Mouse (Mus musculus) limb, embryonic 14.5 days (tissue): Measurements from ENCODE around the gene Gmpr. TPM values are rescaled to one million over a fixed set of nuclear protein-coding genes. Genes with fewer than 3 reads are reported as not detected.

Source experiments
- ATAC-seq: fragments of 200-750 bp; cut with Nextera tagmentation; 2 replicates; pipeline ENCODE4 v1.8.0; 2017; ENCODE audit warnings: low read depth, moderate number of reproducible peaks, moderate TSS enrichment; ENCODE audit not compliant: low FRiP score
- DNase-seq: peaks from one replicate; pipeline ENCODE4 v3.0.0-alpha.2; 2015; ENCODE audit warnings: low spot score
- H3K27ac ChIP-seq: fragments of 300-500 bp; sonication (generic); replicated peaks from 2 replicates; pipeline ENCODE4 v1.5.1; 2014; ENCODE audit warnings: low read depth, mild to moderate bottlenecking, low read length, moderate library complexity, mixed read lengths
- H3K27me3 ChIP-seq: fragments of 300-500 bp; sonication (generic); 2 replicates; pipeline ENCODE4 v1.6.1; 2014; ENCODE audit warnings: low read length, mixed read lengths; ENCODE audit not compliant: control insufficient read depth, insufficient read depth
- H3K36me3 ChIP-seq: fragments of 300-500 bp; sonication (generic); 2 replicates; pipeline ENCODE4 v1.6.1; 2014; ENCODE audit warnings: mild to moderate bottlenecking, low read length, moderate library complexity, mixed read lengths; ENCODE audit not compliant: control insufficient read depth, insufficient read depth
- H3K4me1 ChIP-seq: fragments of 300-500 bp; sonication (generic); 2 replicates; pipeline ENCODE4 v1.6.1; 2014; ENCODE audit warnings: antibody characterized with exemption, low read length, mixed read lengths; ENCODE audit not compliant: control insufficient read depth, insufficient read depth
- H3K4me2 ChIP-seq: fragments of 300-500 bp; sonication (generic); replicated peaks from 2 replicates; pipeline ENCODE4 v1.6.1; 2014; ENCODE audit warnings: low read depth, mild to moderate bottlenecking, low read length, moderate library complexity; ENCODE audit not compliant: severe bottlenecking
- H3K4me3 ChIP-seq: fragments of 300-500 bp; sonication (generic); replicated peaks from 2 replicates; pipeline ENCODE4 v1.5.1; 2014; ENCODE audit warnings: low read length
- H3K9ac ChIP-seq: fragments of 300-500 bp; sonication (generic); 2 replicates; pipeline ENCODE4 v1.6.1; 2014; ENCODE audit warnings: mild to moderate bottlenecking, low read depth, low read length, moderate library complexity; ENCODE audit not compliant: severe bottlenecking
- H3K9me3 ChIP-seq: fragments of 300-500 bp; sonication (generic); 2 replicates; pipeline ENCODE4 v1.6.1; 2016; ENCODE audit warnings: low read length; ENCODE audit not compliant: control insufficient read depth
- POLR2A ChIP-seq: fragments of 200-500 bp; IDR thresholded peaks from 2 replicates; pipeline ENCODE4 v1.8.0; 2012; ENCODE audit warnings: inconsistent platforms, mild to moderate bottlenecking, moderate library complexity, borderline replicate concordance; ENCODE audit not compliant: insufficient read depth, insufficient read length; ENCODE audit errors: extremely low read depth
- WGBS: fragments of 180-500 bp; shearing (Covaris S2); extraction: QIAGEN DNeasy Blood & Tissue Kit; methylation state at CpG from one replicate; pipeline ENCODE4 v1.1.7; 2014; 5-methylcytosine and 5-hydroxymethylcytosine counted together
- polyA plus RNA-seq, 2 experiments: library from polyadenylated mRNA; depleted of rRNA in 1 of 2; stranded (reverse) in 1 of 2; unstranded in 1 of 2; fragments of >200 nt; fragmentation: Nextera tagmentation in 1 of 2; extraction: Ambion mirVana in 1 of 2; gene quantifications; 2 replicates each; pipeline versions ENCODE4 v1.2.1 to v1.2.3; 2012 to 2014

The Gmpr gene
- polyA plus RNA-seq, 2 experiments: 21.3 to 36.8 TPM

- no peak overlapping the region for H3K4me2 ChIP-seq
- DNase-seq: peak; percentile 74
- WGBS: 31% methylated on average over 4 of the region's 4 CpGs
Observed at GRCm38 (mm10) chr13:45572768-45573167, 65.5 kb downstream of the Gmpr start.

GRCm38 (mm10) chr13:45576185-45576584 lies 68.9 kb downstream of the Gmpr start:
- no peak overlapping the region for H3K4me2 ChIP-seq
- H3K27me3 ChIP-seq: no peaks in the 10 kb centered on the region
- 58% methylated on average over 4 of the region's 4 CpGs for WGBS
- no peak overlapping the region for H3K27ac ChIP-seq
- no peak overlapping the region for H3K4me3 ChIP-seq
- H3K36me3 ChIP-seq: no peaks in the 10 kb centered on the region
- no peak for TF ChIP-seq POLR2A
- no peak overlapping the region for H3K9ac ChIP-seq
- no peaks in the 10 kb centered on the region for H3K9me3 ChIP-seq
- DNase-seq: peak; percentile 73
- peaks cover 8% of the 10 kb centered on the region for H3K4me1 ChIP-seq
- ATAC-seq: peak; percentile 62

More at GRCm38 (mm10) chr13:45572768-45573167, 65.5 kb downstream of the Gmpr start:
- H3K9ac ChIP-seq: no peak overlapping the region
- no peak overlapping the region for H3K27ac ChIP-seq
- H3K9me3 ChIP-seq: no peaks in the 10 kb centered on the region
- no peak for TF ChIP-seq POLR2A
- H3K4me3 ChIP-seq: no peak overlapping the region
- no peaks in the 10 kb centered on the region for H3K27me3 ChIP-seq
- no peaks in the 10 kb centered on the region for H3K36me3 ChIP-seq
- no peak for ATAC-seq
- H3K4me1 ChIP-seq: peaks cover 8% of the 10 kb centered on the region

GRCm38 (mm10) chr13:45577366-45577765 lies 70.1 kb downstream of the Gmpr start:
- no peaks in the 10 kb centered on the region for H3K9me3 ChIP-seq
- no peak overlapping the region for H3K4me3 ChIP-seq
- no peak for DNase-seq
- no peak overlapping the region for H3K27ac ChIP-seq
- no peak for TF ChIP-seq POLR2A
- ATAC-seq: no peak
- H3K36me3 ChIP-seq: no peaks in the 10 kb centered on the region
- no peak overlapping the region for H3K9ac ChIP-seq
- peaks cover 11% of the 10 kb centered on the region for H3K4me1 ChIP-seq
- no peak overlapping the region for H3K4me2 ChIP-seq
- WGBS: 67% methylated on average over 5 of the region's 5 CpGs
- no peaks in the 10 kb centered on the region for H3K27me3 ChIP-seq

- Histone ChIP-seq H3K36me3 (no peaks in the 10 kb centered on the region), H3K9ac (no peak overlapping the region), H3K27me3 (no peaks in the 10 kb centered on the region), H3K4me2 (no peak overlapping the region), H3K9me3 (no peaks in the 10 kb centered on the region), H3K4me3 (no peak overlapping the region), H3K27ac (no peak overlapping the region), H3K4me1 (peaks cover 16% of the 10 kb centered on the region)
- ATAC-seq: no peak
- DNase-seq: no peak
- no peak for TF ChIP-seq POLR2A
- 44% methylated on average over 2 of the region's 2 CpGs for WGBS
Observed at GRCm38 (mm10) chr13:45577784-45578183, 70.5 kb downstream of the Gmpr start.

- H3K4me3 ChIP-seq: no peak overlapping the region
- no peak for TF ChIP-seq POLR2A
- H3K4me1 ChIP-seq: peaks cover 16% of the 10 kb centered on the region
- DNase-seq: no peak
- no peaks in the 10 kb centered on the region for H3K9me3 ChIP-seq
- no peak overlapping the region for H3K4me2 ChIP-seq
- no peaks in the 10 kb centered on the region for H3K36me3 ChIP-seq
- no peaks in the 10 kb centered on the region for H3K27me3 ChIP-seq
- H3K27ac ChIP-seq: no peak overlapping the region
- 81% methylated on average over 3 of the region's 3 CpGs for WGBS
- no peak for ATAC-seq
- H3K9ac ChIP-seq: no peak overlapping the region
Observed at GRCm38 (mm10) chr13:45579751-45580150, 72.5 kb downstream of the Gmpr start.

- H3K4me1 ChIP-seq: peaks cover 8% of the 10 kb centered on the region
- H3K9ac ChIP-seq: no peak overlapping the region
- peak; percentile 35 for DNase-seq
- no peaks in the 10 kb centered on the region for H3K27me3 ChIP-seq
- H3K4me3 ChIP-seq: no peak overlapping the region
- H3K27ac ChIP-seq: 0 out of 2 replicates have a peak overlapping the region, but pooled peaks have one; percentile 1
- TF ChIP-seq POLR2A: no peak
- ATAC-seq: peak; percentile 44
- 30% methylated on average over 12 of the region's 12 CpGs for WGBS
- H3K36me3 ChIP-seq: no peaks in the 10 kb centered on the region
- peak overlapping the region; percentile 29; the same call in 1 of the 2 replicates for H3K4me2 ChIP-seq
- H3K9me3 ChIP-seq: no peaks in the 10 kb centered on the region
Observed at GRCm38 (mm10) chr13:45582294-45582693, 75.0 kb downstream of the Gmpr start.
